Mouse (Mus musculus) right cerebral cortex, adult 18-20 months (tissue): ENCODE data around the gene Nup62.

Experiments
- DNase-seq: peaks from one replicate; pipeline ENCODE4 v3.0.0; 2022; ENCODE audit warnings: mixed read lengths

The Nup62 gene

GRCm38 (mm10) chr7:44819863-44820262 lies 4.0 kb downstream of the Nup62 start:
- no peak for DNase-seq

GRCm38 (mm10) chr7:44820525-44820924 lies 4.6 kb downstream of the Nup62 start:
- DNase-seq = no peak

- no peak for DNase-seq
Observed at GRCm38 (mm10) chr7:44821666-44822448, 6.0 kb downstream of the Nup62 start.

- DNase-seq = no peak
Observed at GRCm38 (mm10) chr7:44823409-44823808, 7.5 kb downstream of the Nup62 start.

- DNase-seq = peak; percentile 78
Observed at GRCm38 (mm10) chr7:44824872-44825271, 9.0 kb downstream of the Nup62 start.

- DNase-seq = no peak
Observed at GRCm38 (mm10) chr7:44826771-44827170, 10.9 kb downstream of the Nup62 start.

GRCm38 (mm10) chr7:44828706-44829105 lies 12.8 kb downstream of the Nup62 start:
- DNase-seq = no peak

- DNase-seq = no peak
Observed at GRCm38 (mm10) chr7:44832763-44833162, 16.9 kb downstream of the Nup62 start.

- no peak for DNase-seq
Observed at GRCm38 (mm10) chr7:44835373-44836015, 19.6 kb downstream of the Nup62 start.

GRCm38 (mm10) chr7:44836016-44836404 lies 20.1 kb downstream of the Nup62 start:
- no peak for DNase-seq

GRCm38 (mm10) chr7:44836423-44837053 lies 20.6 kb downstream of the Nup62 start:
- DNase-seq = no peak

GRCm38 (mm10) chr7:44838073-44838472 lies 22.2 kb downstream of the Nup62 start:
- DNase-seq = no peak

GRCm38 (mm10) chr7:44839171-44839490 lies 23.2 kb downstream of the Nup62 start:
- no peak for DNase-seq

- DNase-seq = peak; percentile 56
Observed at GRCm38 (mm10) chr7:44839491-44840191, 23.8 kb downstream of the Nup62 start.

- no peak for DNase-seq
Observed at GRCm38 (mm10) chr7:44840426-44840825, 24.5 kb downstream of the Nup62 start.

- no peak for DNase-seq
Observed at GRCm38 (mm10) chr7:44841825-44842463, 26.1 kb downstream of the Nup62 start.

GRCm38 (mm10) chr7:44845006-44845405 lies 29.1 kb downstream of the Nup62 start:
- DNase-seq = no peak

GRCm38 (mm10) chr7:44846804-44847203 lies 30.9 kb downstream of the Nup62 start:
- no peak for DNase-seq

- no peak for DNase-seq
Observed at GRCm38 (mm10) chr7:44847772-44848171, 31.9 kb downstream of the Nup62 start.

- peak; percentile 100 for DNase-seq
Observed at GRCm38 (mm10) chr7:44848561-44849415, 32.9 kb downstream of the Nup62 start, which contains the start of the genes Akt1s1 and Tbc1d17. Gene Akt1s1 (plus strand): TSS chr7:44848991. Gene Tbc1d17 (minus strand): TSS chr7:44849079.

- peak; percentile 93 for DNase-seq
Observed at GRCm38 (mm10) chr7:44849416-44850111, 33.7 kb downstream of the Nup62 start.
